Mouse (Mus musculus) megakaryocyte-erythroid progenitor cell, adult 5 weeks (primary cell): ENCODE measurements around the gene Gm9736. TPM values are rescaled to one million over a fixed set of nuclear protein-coding genes. Genes with fewer than 3 reads are reported as not detected.

Experiments used
- polyA plus RNA-seq: library from polyadenylated mRNA; stranded (reverse); fragments of >175 nt; gene quantifications from 2 replicates; pipeline ENCODE4 v1.2.3, GENCODE M21; 2012

Gm9736 gene
- not detected in 2 replicates for polyA plus RNA-seq

DNA sequence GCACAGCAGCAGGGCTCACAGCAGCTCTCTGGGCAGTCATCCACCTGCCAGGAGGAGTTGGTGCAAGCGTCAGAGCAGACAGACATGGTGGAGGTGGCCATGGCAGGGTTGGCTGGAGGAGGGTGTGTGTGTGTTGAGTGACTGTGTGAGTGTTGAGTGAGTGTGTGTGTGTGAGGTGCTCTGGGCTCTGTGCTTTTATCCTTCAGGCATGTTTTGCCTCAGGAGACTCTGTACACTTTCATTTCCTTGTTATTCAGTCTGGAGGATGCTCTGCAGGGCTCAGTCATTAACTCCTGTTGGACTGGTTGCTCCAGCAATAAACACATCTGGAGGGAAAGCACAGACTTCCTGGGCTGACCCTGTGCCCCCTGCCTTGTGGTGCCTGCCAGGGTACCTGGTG is at the start of gene Gm9736:
Gene Gm9736 (minus strand): TSS at position 101 of the 400 bp plus-strand sequence.

DNA sequence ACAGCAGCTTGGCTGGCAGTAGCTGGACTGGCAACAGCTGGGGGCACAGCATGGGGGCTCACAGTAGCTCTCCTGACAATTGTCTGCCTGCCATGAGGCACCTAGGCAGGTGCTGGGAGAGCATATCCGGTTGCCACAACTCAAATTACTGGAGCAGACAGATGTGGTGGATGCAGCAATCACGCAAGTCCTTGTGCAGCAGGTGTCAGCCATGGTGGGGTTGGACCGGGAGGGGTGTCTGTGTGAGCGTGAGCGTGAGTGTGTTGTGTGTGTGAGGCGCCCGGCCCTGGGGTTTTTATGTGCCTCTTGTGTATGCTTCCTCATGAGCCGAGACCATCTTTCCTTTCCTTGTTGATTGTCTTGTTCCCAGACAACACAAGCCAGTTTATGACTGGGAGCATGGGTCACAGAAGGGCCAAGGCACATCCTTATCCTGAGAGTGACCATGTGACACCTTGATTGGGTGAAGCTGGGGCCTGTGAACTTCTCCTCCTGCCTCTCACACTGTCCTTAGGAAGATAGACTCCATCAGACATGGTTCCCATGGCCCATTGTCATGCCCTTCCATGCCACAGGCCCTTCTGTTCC is 47.9 kb upstream of the Gm9736 start, which contains the start of gene Gm19668:
Gene Gm19668 (minus strand): TSS at position 213 of the 588 bp plus-strand sequence.

DNA sequence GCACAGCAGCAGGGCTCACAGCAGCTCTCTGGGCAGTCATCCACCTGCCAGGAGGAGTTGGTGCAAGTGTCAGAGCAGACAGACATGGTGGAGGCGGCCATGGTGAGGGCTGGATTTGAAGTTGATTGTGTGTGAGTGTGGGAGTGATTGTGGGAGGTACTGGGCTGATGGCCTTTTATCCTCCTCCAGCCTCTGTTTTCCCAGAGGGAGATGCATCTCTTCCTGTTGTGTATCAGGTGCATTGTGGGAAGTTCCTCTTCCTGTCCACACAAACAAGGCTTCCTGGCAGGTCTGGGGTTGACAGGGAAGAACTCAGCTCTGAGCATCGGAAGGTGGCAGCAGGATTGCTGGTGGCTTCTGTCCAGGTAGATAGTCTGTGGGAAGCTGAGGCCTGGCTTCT is 43.8 kb upstream of the Gm9736 start, which contains the start of gene Gm9639:
Gene Gm9639 (minus strand): TSS at position 101 of the 400 bp plus-strand sequence.

DNA sequence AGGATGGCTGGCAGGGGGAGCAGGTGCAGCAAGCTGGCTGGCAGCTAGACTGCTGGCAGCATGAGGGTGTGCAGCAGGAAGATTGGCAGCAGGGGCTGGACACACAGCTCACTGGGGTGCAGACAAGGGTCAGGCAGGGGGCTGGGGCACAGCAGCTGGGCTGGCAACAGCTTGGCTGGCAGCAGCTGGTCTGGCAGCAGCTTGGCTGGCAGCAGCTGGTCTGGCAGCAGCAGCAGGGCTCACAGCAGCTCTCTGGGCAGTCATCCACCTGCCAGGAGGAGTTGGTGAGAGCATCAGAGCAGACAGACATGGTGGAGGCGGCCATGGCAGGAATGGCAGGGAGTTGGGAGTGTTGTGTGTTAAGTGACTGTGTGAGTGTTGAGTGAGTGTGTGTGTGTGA is 36.7 kb upstream of the Gm9736 start, which contains the start of gene Gm7137:
Gene Gm7137 (minus strand): TSS at position 325 of the 400 bp plus-strand sequence.

DNA sequence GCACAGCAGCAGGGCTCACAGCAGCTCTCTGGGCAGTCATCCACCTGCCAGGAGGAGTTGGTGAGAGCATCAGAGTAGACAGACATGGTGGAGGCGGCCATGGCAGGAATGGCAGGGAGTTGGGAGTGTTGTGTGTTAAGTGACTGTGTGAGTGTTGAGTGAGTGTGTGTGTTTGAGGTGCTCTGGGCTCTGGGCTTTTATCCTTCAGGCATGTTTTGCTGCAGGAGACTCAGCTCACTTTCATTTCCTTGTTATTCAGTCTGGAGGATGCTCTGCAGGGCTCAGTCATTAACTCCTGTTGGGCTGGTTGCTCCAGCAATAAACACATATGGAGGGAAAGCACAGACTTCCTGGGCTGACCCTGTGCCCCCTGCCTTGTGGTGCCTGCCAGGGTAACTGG is 31.3 kb upstream of the Gm9736 start, which contains the start of gene Gm3250:
Gene Gm3250 (minus strand): TSS at position 101 of the 400 bp plus-strand sequence.

DNA sequence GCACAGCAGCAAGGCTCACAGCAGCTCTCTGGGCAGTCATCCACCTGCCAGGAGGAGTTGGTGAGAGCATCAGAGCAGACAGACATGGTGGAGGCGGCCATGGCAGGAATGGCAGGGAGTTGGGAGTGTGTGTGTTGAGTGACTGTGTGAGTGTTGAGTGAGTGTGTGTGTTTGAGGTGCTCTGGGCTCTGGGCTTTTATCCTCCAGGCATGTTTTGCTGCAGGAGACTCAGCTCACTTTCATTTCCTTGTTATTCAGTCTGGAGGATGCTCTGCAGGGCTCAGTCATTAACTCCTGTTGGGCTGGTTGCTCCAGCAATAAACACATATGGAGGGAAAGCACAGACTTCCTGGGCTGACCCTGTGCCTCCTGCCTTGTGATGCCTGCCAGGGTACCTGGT is 25.7 kb upstream of the Gm9736 start, which contains the start of gene Gm7138:
Gene Gm7138 (minus strand): TSS at position 101 of the 400 bp plus-strand sequence.

DNA sequence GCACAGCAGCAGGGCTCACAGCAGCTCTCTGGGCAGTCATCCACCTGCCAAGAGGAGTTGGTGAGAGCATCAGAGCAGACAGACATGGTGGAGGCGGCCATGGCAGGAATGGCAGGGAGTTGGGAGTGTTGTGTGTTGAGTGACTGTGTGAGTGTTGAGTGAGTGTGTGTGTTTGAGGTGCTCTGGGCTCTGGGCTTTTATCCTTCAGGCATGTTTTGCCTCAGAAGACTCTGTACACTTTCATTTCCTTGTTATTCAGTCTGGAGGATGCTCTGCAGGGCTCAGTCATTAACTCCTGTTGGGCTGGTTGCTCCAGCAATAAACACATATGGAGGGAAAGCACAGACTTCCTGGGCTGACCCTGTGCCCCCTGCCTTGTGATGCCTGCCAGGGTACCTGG is 20.1 kb upstream of the Gm9736 start, which contains the start of gene Gm3238:
Gene Gm3238 (minus strand): TSS at position 101 of the 400 bp plus-strand sequence.

DNA sequence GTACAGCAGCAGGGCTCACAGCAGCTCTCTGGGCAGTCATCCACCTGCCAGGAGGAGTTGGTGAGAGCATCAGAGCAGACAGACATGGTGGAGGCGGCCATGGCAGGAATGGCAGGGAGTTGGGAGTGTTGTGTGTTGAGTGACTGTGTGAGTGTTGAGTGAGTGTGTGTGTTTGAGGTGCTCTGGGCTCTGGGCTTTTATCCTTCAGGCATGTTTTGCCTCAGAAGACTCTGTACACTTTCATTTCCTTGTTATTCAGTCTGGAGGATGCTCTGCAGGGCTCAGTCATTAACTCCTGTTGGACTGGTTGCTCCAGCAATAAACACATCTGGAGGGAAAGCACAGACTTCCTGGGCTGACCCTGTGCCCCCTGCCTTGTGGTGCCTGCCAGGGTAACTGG is 8.4 kb upstream of the Gm9736 start, which contains the start of gene Gm3233:
Gene Gm3233 (minus strand): TSS at position 101 of the 400 bp plus-strand sequence.

DNA sequence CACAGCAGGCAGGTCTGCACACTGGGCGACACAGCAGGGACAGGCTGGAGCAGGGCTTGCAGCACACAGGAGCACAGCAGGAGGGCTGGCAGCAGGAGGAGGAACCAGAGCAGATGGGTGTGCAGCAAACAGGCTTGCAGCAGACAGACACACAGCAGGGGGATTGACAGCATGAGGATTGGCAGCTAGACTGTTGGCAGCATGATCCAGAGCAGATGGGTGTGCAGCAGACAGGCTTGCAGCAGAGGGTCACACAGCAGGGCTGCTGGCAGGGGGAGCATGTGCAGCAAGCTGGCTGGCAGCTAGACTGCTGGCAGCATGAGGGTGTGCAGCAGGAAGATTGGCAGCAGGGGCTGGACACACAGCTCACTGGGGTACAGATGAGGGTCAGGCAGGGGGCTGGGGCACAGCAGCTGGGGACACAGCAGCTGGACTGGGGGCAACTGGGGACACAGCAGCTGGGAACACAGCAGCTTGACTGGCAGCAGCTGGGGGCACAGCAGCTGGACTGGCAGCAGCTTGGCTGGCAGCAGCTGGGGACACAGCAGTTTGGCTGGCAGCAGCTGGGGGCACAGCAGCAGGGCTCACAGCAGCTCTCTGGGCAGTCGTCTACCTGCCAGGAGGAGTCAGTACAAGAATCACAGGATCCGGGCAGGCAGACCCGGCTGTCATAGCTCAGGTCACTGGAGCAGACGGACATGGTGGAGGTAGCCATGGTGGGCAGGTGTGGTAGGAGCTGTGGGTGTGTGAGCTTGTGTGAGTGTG is 9.0 kb downstream of the Gm9736 start, which contains the start of gene Gm18596:
Gene Gm18596 (minus strand): TSS at position 715 of the 765 bp plus-strand sequence.

DNA sequence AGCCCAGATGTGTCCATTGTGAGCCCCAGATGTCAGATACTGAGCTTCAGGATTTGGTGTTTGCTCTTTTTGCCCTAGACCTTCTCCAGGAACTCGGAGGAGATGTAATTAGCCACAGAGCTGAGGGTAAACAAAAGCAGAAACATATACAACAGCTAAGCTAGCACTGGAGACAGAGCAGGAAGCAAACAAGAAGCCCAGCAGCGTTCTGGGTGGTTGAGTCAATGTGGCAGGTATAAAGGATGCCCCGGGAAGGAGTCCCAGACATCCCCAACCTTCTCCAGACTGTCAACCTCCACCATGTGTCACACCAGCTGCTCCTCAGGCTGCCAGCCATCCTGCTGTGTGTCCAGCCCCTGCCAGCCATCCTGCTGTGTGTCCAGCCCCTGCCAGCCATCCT is 25.0 kb downstream of the Gm9736 start, which contains the start of gene Gm10100:
Gene Gm10100 (plus strand): TSS at position 301 of the 400 bp plus-strand sequence.

DNA sequence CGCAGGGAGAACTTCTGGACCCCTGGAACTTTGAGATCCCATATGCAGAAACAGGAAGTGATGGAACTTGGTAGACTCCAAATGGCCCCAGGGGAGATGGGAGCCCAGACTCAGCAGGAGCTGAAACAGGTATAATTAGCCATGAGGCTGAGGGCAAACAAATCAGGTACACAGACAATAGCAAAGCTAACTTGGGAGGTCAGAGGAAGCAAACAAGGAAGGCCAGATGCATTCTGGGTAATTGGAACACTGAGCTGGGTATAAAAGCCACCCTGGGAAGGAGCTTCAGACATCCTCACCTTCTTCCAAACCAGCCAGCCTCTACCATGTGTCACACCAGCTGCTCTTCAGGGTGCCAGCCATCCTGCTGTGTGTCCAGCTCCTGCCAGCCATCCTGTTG is 30.9 kb downstream of the Gm9736 start, which contains the start of gene Krtap12-1:
Gene Krtap12-1 (plus strand): TSS at position 301 of the 400 bp plus-strand sequence.

DNA sequence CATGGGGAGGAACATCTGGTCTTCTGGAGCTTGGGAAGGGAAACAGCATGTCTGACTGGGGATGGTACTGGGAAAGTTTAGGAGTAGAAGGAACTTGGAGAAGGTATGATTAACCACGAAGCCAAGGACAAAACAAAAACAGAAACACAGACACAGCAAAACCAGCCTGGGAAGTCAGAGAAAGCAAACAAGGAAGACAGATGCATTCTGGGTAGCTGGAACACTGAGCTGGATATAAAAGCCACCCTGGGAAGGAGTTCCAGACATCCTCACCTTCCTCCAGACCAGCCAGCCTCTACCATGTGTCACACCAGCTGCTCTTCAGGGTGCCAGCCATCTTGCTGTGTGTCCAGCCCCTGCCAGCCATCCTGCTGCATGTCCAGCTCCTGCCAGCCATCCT is 35.6 kb downstream of the Gm9736 start, which contains the start of gene Gm10142:
Gene Gm10142 (plus strand): TSS at position 301 of the 400 bp plus-strand sequence.

DNA sequence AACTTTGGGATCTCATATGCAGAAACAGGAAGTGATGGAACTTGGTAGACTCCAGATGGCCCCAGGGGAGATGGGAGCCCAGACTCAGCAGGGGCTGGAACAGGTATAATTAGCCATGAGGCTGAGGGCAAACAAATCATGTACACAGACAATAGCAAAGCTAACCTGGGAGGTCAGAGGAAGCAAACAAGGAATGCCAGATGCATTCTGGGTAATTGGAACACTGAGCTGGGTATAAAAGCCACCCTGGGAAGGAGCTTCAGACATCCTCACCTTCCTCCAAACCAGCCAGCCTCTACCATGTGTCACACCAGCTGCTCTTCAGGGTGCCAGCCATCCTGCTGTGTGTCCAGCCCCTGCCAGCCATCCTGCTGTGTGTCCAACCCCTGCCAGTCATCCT is 40.0 kb downstream of the Gm9736 start, which contains the start of gene Gm10024:
Gene Gm10024 (plus strand): TSS at position 301 of the 400 bp plus-strand sequence.

DNA sequence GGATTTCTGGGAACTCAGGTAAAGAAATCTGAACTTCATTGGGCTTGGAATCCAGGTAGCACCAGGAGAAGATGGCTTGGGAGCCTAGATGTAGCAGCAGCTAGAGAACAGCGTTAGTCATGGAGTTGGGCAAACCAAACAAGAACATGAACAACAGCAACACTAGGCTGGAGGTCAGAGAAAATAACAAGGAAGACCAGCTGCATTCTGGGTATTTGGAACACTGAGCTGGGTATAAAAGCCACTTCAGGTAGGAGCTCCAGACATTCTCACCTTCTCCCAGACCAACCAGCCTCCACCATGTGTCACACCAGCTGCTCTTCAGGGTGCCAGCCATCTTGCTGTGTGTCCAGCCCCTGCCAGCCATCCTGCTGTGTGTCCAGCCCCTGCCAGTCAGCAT is 44.8 kb downstream of the Gm9736 start, which contains the start of gene Gm10272:
Gene Gm10272 (plus strand): TSS at position 301 of the 400 bp plus-strand sequence.

Other genes starting within 250 kb of the Gm9736 start
- gene Fam207a, start 235.6 kb downstream of the Gm9736 start, polyA plus RNA-seq, result 75.0 and 77.7 TPM in 2 replicates
- gene Itgb2, start 221.1 kb downstream of the Gm9736 start, polyA plus RNA-seq, result 23.7 and 24.8 TPM in 2 replicates
- gene Pttg1ip, start 169.6 kb downstream of the Gm9736 start, polyA plus RNA-seq, result 119 and 164 TPM in 2 replicates
- gene Sumo3, start 145.3 kb downstream of the Gm9736 start, polyA plus RNA-seq, result 207 and 270 TPM in 2 replicates
- gene Gm49325, start 145.2 kb downstream of the Gm9736 start, polyA plus RNA-seq, result 2.6 TPM in 1 of 2 replicates, not detected in the other
- gene Ube2g2, start 129.1 kb downstream of the Gm9736 start, polyA plus RNA-seq, result 43.2 and 45.3 TPM in 2 replicates
- gene Tspear, start 64.8 kb downstream of the Gm9736 start, polyA plus RNA-seq, result 0.16 and 0.70 TPM in 2 replicates
- gene Gm19402, start 60.6 kb downstream of the Gm9736 start, polyA plus RNA-seq, result not detected in 2 replicates
- 0.09 TPM in 1 of 2 replicates, not detected in the other for gene Gm9508, start 54.1 kb downstream of the Gm9736 start, polyA plus RNA-seq
- not detected in 2 replicates for gene Gm10272, start 44.7 kb downstream of the Gm9736 start, polyA plus RNA-seq
- not detected in 2 replicates for gene Gm10024, start 39.9 kb downstream of the Gm9736 start, polyA plus RNA-seq
- not detected in 2 replicates for gene Gm10142, start 35.5 kb downstream of the Gm9736 start, polyA plus RNA-seq
- not detected in 2 replicates for gene Krtap12-1, start 30.8 kb downstream of the Gm9736 start, polyA plus RNA-seq
- gene Gm10100, start 24.9 kb downstream of the Gm9736 start, polyA plus RNA-seq, result not detected in 2 replicates
- gene Gm18596, start 8.7 kb downstream of the Gm9736 start, polyA plus RNA-seq, result not detected in 2 replicates
- not detected in 2 replicates for gene Gm3233, start 8.3 kb upstream of the Gm9736 start, polyA plus RNA-seq
- gene Gm3238, start 20.0 kb upstream of the Gm9736 start, polyA plus RNA-seq, result not detected in 2 replicates
- not detected in 2 replicates for gene Gm7138, start 25.6 kb upstream of the Gm9736 start, polyA plus RNA-seq
- not detected in 2 replicates for gene Gm3250, start 31.2 kb upstream of the Gm9736 start, polyA plus RNA-seq
- not detected in 2 replicates for gene Gm7137, start 36.8 kb upstream of the Gm9736 start, polyA plus RNA-seq
- not detected in 2 replicates for gene Gm9639, start 43.7 kb upstream of the Gm9736 start, polyA plus RNA-seq
- not detected in 2 replicates for gene Gm19668, start 47.8 kb upstream of the Gm9736 start, polyA plus RNA-seq
- gene Gm9507, start 60.5 kb upstream of the Gm9736 start, polyA plus RNA-seq, result not detected in 2 replicates
- gene Gm2696, start 63.3 kb upstream of the Gm9736 start, polyA plus RNA-seq, result not detected in 2 replicates
- gene Krtap10-4, start 75.7 kb upstream of the Gm9736 start, polyA plus RNA-seq, result not detected in 2 replicates
- gene Krtap10-10, start 84.6 kb upstream of the Gm9736 start, polyA plus RNA-seq, result not detected in 2 replicates
- not detected in 2 replicates for gene Gm36176, start 95.4 kb upstream of the Gm9736 start, polyA plus RNA-seq
- 0.12 TPM in 1 of 2 replicates, not detected in the other for gene Gm10318, start 101.5 kb upstream of the Gm9736 start, polyA plus RNA-seq
- not detected in 2 replicates for gene Gm3285, start 110.6 kb upstream of the Gm9736 start, polyA plus RNA-seq
- gene Lrrc3, start 151.2 kb upstream of the Gm9736 start, polyA plus RNA-seq, result 0.07 and 0.10 TPM in 2 replicates
- gene Trpm2, start 219.2 kb upstream of the Gm9736 start, polyA plus RNA-seq, result 1.8 and 3.2 TPM in 2 replicates
- 31.2 and 32.5 TPM in 2 replicates for gene 1810043G02Rik, start 227.2 kb upstream of the Gm9736 start, polyA plus RNA-seq